Mouse (Mus musculus): ENCODE data around the gene Peli2. TPM values are rescaled to one million over a fixed set of nuclear protein-coding genes. Genes with fewer than 3 reads are reported as not detected.

The Peli2 gene
- total RNA-seq, 1 experiment: 1.6 TPM

- Histone ChIP-seq H3K27ac (ENCODE audit: insufficient read depth, low read depth, low read length, poor library complexity, severe bottlenecking) (no peak overlapping the region), H3K36me3 (ENCODE audit: control insufficient read depth, insufficient read depth, low read length, poor library complexity, severe bottlenecking) (no peaks in the 10 kb centered on the region), H3K9me3 (ENCODE audit: control insufficient read depth, insufficient read depth, low read depth, low read length) (no peaks in the 10 kb centered on the region), H3K9ac (ENCODE audit: insufficient read depth, low read depth, low read length, poor library complexity, severe bottlenecking) (no peak overlapping the region), H3K4me3 (ENCODE audit: insufficient read depth in 1 of 2, low read depth in 1 of 2, low read length in 2 of 2, poor library complexity in 1 of 2, severe bottlenecking in 1 of 2) (no peak overlapping the region), H3K4me1 (ENCODE audit: control insufficient read depth in 2 of 2, insufficient read depth in 2 of 2, low read length in 2 of 2, poor library complexity in 1 of 2) (no peaks in the 10 kb centered on the region)
- DNase-seq (ENCODE audit: low read depth, low spot score): no peak
- TF ChIP-seq MAFK (IDR thresholded peaks at IDR 0.05; ENCODE audit: insufficient read depth, low read depth, low read length) (no peak), ZNF384 (IDR thresholded peaks at IDR 0.05; ENCODE audit: low read depth, low read length) (no peak), HCFC1 (IDR thresholded peaks at IDR 0.05; ENCODE audit: borderline replicate concordance, insufficient read depth, low read length) (no peak), ZC3H11A (IDR thresholded peaks at IDR 0.05; ENCODE audit: borderline replicate concordance, low read depth, low read length) (no peak), CHD2 (IDR thresholded peaks at IDR 0.05; ENCODE audit: low read depth, low read length) (no peak)
- in situ Hi-C loops (cut with MboI; ENCODE audit: low sequenced_read_pairs in 2 of 2, unreplicated experiment in 2 of 2): no loop called here
Measured at GRCm38 (mm10) chr14:48210089-48210488, 89.5 kb downstream of the Peli2 start.

- no peak overlapping the region for H3K9ac ChIP-seq (ENCODE audit: insufficient read depth, low read depth, low read length, poor library complexity, severe bottlenecking)
- H3K9me3 ChIP-seq (ENCODE audit: control insufficient read depth, insufficient read depth, low read depth, low read length): no peaks in the 10 kb centered on the region
- in situ Hi-C loops (cut with MboI; ENCODE audit: low sequenced_read_pairs in 2 of 2, unreplicated experiment in 2 of 2): no loop called here
- no peak for DNase-seq (ENCODE audit: low read depth, low spot score)
- H3K36me3 ChIP-seq (ENCODE audit: control insufficient read depth, insufficient read depth, low read length, poor library complexity, severe bottlenecking): no peaks in the 10 kb centered on the region
- no peaks in the 10 kb centered on the region for H3K4me1 ChIP-seq (ENCODE audit: control insufficient read depth in 2 of 2, insufficient read depth in 2 of 2, low read length in 2 of 2, poor library complexity in 1 of 2)
- no peak overlapping the region for H3K4me3 ChIP-seq (ENCODE audit: insufficient read depth in 1 of 2, low read depth in 1 of 2, low read length in 2 of 2, poor library complexity in 1 of 2, severe bottlenecking in 1 of 2)
- H3K27ac ChIP-seq (ENCODE audit: insufficient read depth, low read depth, low read length, poor library complexity, severe bottlenecking): no peak overlapping the region
- TF ChIP-seq ZNF384 (IDR thresholded peaks at IDR 0.05; ENCODE audit: low read depth, low read length) (no peak), MAFK (IDR thresholded peaks at IDR 0.05; ENCODE audit: insufficient read depth, low read depth, low read length) (no peak), ZC3H11A (IDR thresholded peaks at IDR 0.05; ENCODE audit: borderline replicate concordance, low read depth, low read length) (no peak), HCFC1 (IDR thresholded peaks at IDR 0.05; ENCODE audit: borderline replicate concordance, insufficient read depth, low read length) (no peak), CHD2 (IDR thresholded peaks at IDR 0.05; ENCODE audit: low read depth, low read length) (no peak)
Measured at GRCm38 (mm10) chr14:48211526-48211925, 90.9 kb downstream of the Peli2 start.

GRCm38 (mm10) chr14:48212839-48213238 is 92.2 kb downstream of the Peli2 start:
- TF ChIP-seq MAFK (IDR thresholded peaks at IDR 0.05; ENCODE audit: insufficient read depth, low read depth, low read length) (no peak), HCFC1 (IDR thresholded peaks at IDR 0.05; ENCODE audit: borderline replicate concordance, insufficient read depth, low read length) (no peak), ZNF384 (IDR thresholded peaks at IDR 0.05; ENCODE audit: low read depth, low read length) (no peak), CHD2 (IDR thresholded peaks at IDR 0.05; ENCODE audit: low read depth, low read length) (no peak), ZC3H11A (IDR thresholded peaks at IDR 0.05; ENCODE audit: borderline replicate concordance, low read depth, low read length) (no peak)
- in situ Hi-C loops (cut with MboI; ENCODE audit: low sequenced_read_pairs in 2 of 2, unreplicated experiment in 2 of 2): no loop called here
- Histone ChIP-seq H3K9ac (ENCODE audit: insufficient read depth, low read depth, low read length, poor library complexity, severe bottlenecking) (no peak overlapping the region), H3K4me3 (ENCODE audit: insufficient read depth in 1 of 2, low read depth in 1 of 2, low read length in 2 of 2, poor library complexity in 1 of 2, severe bottlenecking in 1 of 2) (no peak overlapping the region), H3K27ac (ENCODE audit: insufficient read depth, low read depth, low read length, poor library complexity, severe bottlenecking) (no peak overlapping the region), H3K4me1 (ENCODE audit: control insufficient read depth in 2 of 2, insufficient read depth in 2 of 2, low read length in 2 of 2, poor library complexity in 1 of 2) (no peaks in the 10 kb centered on the region), H3K36me3 (ENCODE audit: control insufficient read depth, insufficient read depth, low read length, poor library complexity, severe bottlenecking) (no peaks in the 10 kb centered on the region), H3K9me3 (ENCODE audit: control insufficient read depth, insufficient read depth, low read depth, low read length) (no peaks in the 10 kb centered on the region)
- DNase-seq (ENCODE audit: low read depth, low spot score): no peak

DNA sequence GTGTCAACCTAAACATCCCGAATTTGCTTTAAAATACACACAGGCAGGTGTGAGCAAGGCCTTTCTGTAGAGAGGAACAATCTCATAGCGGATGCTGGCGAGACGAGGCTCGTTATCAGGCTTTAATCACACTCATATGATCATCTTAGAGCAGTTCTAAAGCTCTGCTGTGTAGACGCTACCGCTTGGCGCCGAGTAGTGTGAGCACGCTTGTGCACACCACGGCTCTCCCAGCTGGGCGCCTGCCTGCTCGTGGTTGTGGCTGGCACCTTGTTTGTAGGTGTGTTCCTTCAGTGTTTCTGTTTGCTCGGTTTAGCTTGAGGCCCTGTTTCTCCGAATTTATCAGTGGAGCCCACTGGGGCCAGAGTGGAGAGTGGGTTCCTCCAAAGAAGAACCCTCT is 93.0 kb downstream of the Peli2 start:
- in situ Hi-C loops (cut with MboI; ENCODE audit: low sequenced_read_pairs in 2 of 2, unreplicated experiment in 2 of 2): no loop called here
- no peaks in the 10 kb centered on the region for H3K4me1 ChIP-seq (ENCODE audit: control insufficient read depth in 2 of 2, insufficient read depth in 2 of 2, low read length in 2 of 2, poor library complexity in 1 of 2)
- H3K36me3 ChIP-seq (ENCODE audit: control insufficient read depth, insufficient read depth, low read length, poor library complexity, severe bottlenecking): no peaks in the 10 kb centered on the region
- no peak overlapping the region for H3K4me3 ChIP-seq (ENCODE audit: insufficient read depth in 1 of 2, low read depth in 1 of 2, low read length in 2 of 2, poor library complexity in 1 of 2, severe bottlenecking in 1 of 2)
- TF ChIP-seq ZNF384 (IDR thresholded peaks at IDR 0.05; ENCODE audit: low read depth, low read length): no peak
- TF ChIP-seq HCFC1 (IDR thresholded peaks at IDR 0.05; ENCODE audit: borderline replicate concordance, insufficient read depth, low read length): no peak
- TF ChIP-seq CHD2 (IDR thresholded peaks at IDR 0.05; ENCODE audit: low read depth, low read length): no peak
- TF ChIP-seq MAFK (IDR thresholded peaks at IDR 0.05; ENCODE audit: insufficient read depth, low read depth, low read length): no peak
- TF ChIP-seq ZC3H11A (IDR thresholded peaks at IDR 0.05; ENCODE audit: borderline replicate concordance, low read depth, low read length): no peak
- H3K27ac ChIP-seq (ENCODE audit: insufficient read depth, low read depth, low read length, poor library complexity, severe bottlenecking): no peak overlapping the region
- DNase-seq (ENCODE audit: low read depth, low spot score): no peak
- H3K9me3 ChIP-seq (ENCODE audit: control insufficient read depth, insufficient read depth, low read depth, low read length): no peaks in the 10 kb centered on the region
- no peak overlapping the region for H3K9ac ChIP-seq (ENCODE audit: insufficient read depth, low read depth, low read length, poor library complexity, severe bottlenecking)

GRCm38 (mm10) chr14:48222051-48222450 is 101.4 kb downstream of the Peli2 start:
- Histone ChIP-seq H3K4me3 (ENCODE audit: insufficient read depth in 1 of 2, low read depth in 1 of 2, low read length in 2 of 2, poor library complexity in 1 of 2, severe bottlenecking in 1 of 2) (no peak overlapping the region), H3K27ac (ENCODE audit: insufficient read depth, low read depth, low read length, poor library complexity, severe bottlenecking) (no peak overlapping the region), H3K9me3 (ENCODE audit: control insufficient read depth, insufficient read depth, low read depth, low read length) (no peaks in the 10 kb centered on the region), H3K36me3 (ENCODE audit: control insufficient read depth, insufficient read depth, low read length, poor library complexity, severe bottlenecking) (no peaks in the 10 kb centered on the region), H3K4me1 (ENCODE audit: control insufficient read depth in 2 of 2, insufficient read depth in 2 of 2, low read length in 2 of 2, poor library complexity in 1 of 2) (no peaks in the 10 kb centered on the region; a peak in 1 of 4 replicates), H3K9ac (ENCODE audit: insufficient read depth, low read depth, low read length, poor library complexity, severe bottlenecking) (no peak overlapping the region)
- no peak for DNase-seq (ENCODE audit: low read depth, low spot score)
- in situ Hi-C loops (cut with MboI; ENCODE audit: low sequenced_read_pairs in 2 of 2, unreplicated experiment in 2 of 2): no loop called here
- TF ChIP-seq CHD2 (IDR thresholded peaks at IDR 0.05; ENCODE audit: low read depth, low read length): no peak
- no peak for TF ChIP-seq MAFK (IDR thresholded peaks at IDR 0.05; ENCODE audit: insufficient read depth, low read depth, low read length)
- no peak for TF ChIP-seq ZNF384 (IDR thresholded peaks at IDR 0.05; ENCODE audit: low read depth, low read length)
- TF ChIP-seq HCFC1 (IDR thresholded peaks at IDR 0.05; ENCODE audit: borderline replicate concordance, insufficient read depth, low read length): no peak
- TF ChIP-seq ZC3H11A (IDR thresholded peaks at IDR 0.05; ENCODE audit: borderline replicate concordance, low read depth, low read length): no peak

Measured in ES-E14 (cell line).